Mouse (Mus musculus) hindlimb bud, embryonic 11.5 days (tissue): ENCODE measurements around the gene 2310022A10Rik.
A peak's percentile ranks its signal among the peaks of the same experiment; 100 is the strongest.

Source experiments
- DNase-seq: peaks from one replicate; pipeline ENCODE4 v3.0.0-alpha.2; 2012; ENCODE audit warnings: low read depth, low spot score; ENCODE audit errors: extremely low spot score

2310022A10Rik gene

DNA sequence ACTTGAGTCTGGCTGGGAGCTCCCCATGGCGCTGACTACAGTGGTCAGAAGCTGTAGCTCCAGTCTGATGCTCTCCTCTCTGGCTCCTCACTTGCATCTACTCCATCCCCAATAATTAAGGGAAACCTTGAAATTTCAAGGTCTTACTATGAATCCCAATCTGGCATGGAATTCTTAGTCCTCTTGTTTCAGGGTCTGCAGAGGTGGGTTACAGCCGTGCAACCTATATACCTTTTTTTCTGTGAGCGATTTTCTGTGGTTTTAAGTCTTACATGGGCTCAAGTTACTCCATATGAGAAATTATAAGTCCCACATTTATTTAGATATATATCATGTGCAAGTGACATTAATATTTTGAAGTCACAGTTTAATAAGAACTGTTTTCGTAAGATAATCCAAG is 37.1 kb downstream of the 2310022A10Rik start:
- DNase-seq: no peak

DNA sequence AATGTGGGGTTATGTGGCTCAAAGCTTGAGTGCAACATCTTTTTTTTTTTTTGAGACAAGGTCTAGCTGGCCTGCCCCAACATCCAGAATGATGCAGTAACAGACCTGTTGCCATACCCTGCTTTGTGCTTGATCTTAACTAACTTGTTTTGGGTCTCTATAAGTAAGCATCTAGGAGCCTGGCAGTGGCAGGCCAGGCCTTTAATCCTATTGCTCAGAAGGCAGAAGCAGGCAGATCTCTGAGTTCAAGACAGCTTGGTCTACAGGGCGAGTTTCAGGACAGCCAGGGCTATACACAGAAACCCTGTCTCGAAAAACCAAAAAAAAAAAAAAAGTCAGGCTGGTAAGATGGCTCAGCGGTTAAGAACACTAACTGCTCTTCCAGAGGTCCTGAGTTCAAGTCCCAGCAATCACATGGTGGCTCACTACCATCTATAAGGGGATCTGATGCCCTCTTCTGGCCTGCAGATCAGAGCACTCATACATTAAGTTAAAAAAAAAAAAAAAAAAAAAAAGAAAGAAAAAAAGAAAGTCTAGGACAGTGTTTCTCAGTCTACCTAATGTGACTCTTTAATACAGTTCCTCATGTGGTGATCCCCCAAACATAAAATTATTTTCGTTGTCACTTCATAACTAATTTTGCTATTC is 37.7 kb downstream of the 2310022A10Rik start:
- DNase-seq: no peak

DNA sequence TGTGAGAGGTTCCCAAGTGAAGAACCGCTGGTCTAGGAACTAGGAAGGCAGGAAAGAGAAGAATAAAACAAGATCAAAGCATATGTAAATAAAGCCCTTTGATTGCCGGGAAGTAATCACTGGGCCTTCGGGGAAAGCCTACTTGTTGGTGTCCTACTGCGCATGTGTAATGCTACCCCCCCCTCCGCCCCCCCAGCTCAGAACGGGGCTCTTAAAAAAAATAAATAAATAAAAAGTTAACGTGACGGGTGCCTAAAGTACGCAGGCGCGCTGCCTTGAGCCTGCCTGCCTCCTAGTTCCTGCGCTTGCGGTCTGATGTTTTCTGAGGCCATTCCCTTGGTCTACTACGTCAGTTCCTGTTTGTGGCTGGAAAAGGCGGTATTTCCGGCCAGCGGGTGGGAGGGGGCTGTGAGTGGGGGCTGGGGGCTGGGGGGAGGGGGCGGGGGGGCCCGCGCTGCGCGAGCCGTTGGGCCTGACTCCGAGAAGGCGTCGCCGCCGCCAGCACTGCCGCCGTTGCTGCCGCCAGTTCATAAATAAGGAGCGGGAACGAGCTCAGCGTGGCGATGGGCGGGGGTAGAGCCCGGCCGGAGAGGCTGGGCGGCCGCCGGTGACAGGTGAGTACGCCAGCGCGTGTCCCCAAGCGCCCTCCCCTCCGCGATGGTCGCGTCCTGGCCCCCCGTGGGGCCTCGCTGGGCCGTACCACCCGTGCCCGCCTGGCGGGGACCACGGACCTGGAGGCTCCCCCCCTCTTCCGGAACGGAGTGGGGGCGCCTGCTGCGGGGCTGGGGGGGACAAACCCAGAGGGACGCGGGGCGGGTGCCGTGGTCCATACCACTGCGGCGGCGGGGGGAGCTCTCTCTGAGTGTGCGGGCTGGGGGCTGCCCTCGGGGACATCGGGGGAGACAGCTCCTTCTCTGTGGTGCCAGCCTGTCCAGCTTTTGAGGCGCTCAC is 38.5 kb downstream of the 2310022A10Rik start, which contains the start of gene Akt2:
Gene Akt2 (plus strand): TSS at position 287 of the 951 bp plus-strand sequence.
- peak; percentile 89 for DNase-seq

DNA sequence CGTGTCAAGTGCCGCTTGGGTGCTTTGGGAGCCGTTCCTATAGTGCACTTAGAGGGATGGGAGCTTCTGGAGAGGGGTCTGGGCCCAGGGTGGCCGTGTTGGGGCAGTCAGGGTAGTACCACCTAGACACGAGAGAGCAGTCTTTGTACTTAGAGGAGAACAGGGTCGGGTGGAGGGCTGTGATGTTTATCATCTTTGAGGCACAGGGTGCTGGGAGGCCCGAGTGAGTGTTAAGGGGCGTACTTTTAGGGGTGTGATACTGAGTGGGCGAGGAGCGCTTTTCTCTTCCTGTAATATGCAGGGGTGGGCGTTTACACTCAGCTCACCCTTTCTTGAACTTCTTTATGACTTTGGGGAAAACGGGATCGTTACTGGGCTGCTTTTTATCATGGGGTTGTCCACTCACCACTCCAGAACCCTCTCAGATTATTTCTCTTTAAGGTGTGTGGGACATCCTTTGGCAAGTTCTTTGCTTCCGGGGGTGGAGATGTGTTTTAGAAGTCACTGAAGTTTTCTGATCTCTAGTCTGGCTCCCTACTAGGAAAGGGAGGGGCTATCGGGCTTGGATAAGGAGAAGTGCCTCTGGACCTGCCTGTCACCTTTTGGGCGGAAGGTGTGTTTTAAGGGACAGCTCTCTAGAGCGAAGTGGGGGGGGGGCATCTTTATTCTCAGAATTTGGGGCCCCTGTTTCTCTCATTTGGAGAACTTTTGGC is 39.3 kb downstream of the 2310022A10Rik start:
- DNase-seq: peak; percentile 10

DNA sequence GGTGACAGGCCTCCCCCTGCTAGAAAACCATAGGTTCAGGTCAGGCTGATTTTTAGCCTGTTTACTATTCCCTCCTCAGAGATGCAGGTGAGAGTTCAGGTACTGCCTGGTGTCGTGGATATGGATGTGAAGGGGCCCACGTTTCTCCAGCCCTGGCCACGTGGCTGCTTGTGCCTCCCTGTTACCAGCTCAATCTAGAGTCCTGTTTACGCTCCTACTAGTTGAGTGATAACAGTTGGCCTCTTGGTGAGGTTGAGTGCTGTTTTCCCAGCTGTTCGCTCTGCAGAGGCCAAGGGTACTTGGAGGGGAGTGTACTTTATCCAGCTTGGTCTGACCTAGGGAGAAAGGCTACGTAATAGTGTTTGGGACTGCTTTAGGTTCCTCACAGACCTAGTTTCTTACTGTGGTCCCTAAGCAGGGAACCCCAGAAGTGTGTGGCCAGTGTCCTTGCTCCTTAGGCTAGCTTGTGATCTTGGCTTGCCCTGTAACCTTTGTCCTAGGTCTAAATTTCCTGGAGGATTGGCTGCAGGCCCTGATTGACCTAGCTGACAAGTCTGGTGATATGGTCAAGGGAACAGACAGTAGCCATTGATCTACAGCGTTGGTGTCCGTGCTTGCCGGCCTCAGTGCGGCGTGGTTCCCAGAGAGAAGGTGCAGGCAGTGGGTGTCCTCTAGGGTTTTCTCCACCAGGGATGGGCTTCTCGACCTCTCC is 40.1 kb downstream of the 2310022A10Rik start:
- DNase-seq: no peak

DNA sequence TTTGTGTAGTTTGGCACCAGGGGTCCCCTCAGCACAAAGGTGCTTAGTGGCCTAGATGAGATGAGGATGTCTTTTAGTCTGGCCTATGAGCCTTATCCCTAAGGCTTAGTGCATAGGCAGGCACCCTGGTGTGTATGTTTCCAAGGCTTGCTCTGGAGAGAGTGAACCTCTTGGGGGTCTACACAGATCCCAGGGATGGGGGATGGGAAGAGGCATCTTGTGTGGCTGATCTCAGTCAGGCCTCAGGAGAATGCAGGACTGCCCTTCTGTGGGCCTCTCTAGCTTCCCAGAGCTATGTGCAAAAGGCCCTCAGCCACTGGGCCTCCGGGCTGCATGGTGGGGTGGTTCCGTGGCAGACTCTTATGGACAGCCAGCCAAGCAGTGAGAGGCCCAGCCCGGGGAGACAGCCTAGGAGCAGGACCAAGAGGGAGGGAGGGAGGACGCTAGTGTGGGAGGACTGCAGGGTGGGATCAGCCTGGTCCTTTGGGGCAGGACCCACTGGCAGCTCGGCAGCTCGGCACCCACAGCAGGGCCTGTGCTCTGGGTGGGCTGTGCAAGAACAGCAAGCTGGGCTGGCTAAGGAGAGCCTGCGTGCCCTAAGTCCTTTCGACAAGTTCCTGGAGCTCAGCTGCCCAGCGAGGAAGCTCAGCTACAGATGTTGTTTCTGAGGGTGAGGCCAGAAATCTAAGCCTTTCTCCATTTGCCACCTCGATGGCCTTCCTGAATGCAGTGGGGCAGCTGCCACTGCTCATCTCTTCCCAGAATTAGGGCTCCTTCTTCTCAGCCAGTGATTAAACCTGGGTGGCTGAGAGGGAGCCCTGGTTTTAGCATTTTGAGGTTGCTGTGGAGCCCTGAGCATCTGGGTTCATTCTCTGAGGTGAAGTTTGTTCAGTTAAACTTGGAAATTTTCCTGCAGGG is 43.8 kb downstream of the 2310022A10Rik start:
- DNase-seq: no peak

DNA sequence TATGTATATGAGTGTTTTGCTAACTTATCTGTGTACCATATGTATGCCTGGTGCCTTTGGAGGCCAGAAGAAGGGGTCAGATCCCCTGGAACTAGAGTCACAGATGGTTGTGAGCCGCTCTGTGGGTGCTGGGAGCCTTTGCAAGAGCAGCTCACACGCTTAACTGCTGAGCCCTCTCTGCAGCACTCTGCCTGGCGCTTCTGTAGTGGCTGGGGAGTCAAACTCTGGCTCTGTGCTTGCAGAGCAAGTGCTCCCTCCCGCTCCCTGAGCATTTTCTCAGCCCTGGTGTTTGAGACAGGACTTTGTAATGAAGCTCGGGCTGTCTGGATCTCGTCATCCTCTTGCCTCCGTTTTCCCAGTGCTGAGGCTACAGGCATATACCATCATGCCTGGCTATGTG is 45.0 kb downstream of the 2310022A10Rik start:
- no peak for DNase-seq

DNA sequence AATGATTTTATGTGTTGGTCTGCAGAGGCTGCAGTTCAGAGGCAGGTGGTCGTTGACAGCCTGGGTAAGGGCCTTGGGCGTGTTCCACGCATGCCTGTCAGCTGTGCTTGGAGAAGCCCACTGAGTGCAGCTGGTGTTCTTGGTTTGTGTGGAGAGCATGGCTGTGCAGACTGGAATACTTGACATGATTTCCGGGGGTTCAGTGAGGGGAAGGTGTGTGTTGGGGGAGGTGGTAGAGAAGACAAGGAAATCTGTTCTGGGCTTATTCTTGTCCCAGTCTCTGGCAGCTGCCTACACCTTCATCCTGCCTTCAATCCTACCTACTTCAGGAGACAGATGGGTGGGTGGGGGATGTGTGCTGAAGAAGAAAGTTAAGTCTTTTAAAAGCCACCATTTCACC is 48.6 kb downstream of the 2310022A10Rik start:
- no peak for DNase-seq

DNA sequence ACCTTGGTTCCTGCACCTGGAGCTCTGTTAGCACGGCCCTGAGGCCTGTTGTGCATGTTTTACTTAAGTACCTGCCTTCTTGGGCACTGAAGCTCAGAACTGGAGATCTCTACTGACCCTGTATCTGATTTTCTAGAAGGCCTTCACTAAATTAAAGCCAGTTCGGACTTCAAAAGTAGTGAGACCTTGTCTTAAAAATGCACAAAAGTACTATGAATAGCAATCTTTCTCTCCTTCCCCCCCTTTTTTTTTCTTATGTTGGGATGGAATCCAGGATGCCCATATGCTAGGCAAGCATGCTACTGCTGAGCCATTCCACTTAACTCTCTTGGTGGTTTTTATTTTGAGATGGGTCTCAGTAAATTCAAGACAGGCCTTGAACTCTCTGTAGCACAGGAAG is 49.1 kb downstream of the 2310022A10Rik start:
- DNase-seq: no peak

DNA sequence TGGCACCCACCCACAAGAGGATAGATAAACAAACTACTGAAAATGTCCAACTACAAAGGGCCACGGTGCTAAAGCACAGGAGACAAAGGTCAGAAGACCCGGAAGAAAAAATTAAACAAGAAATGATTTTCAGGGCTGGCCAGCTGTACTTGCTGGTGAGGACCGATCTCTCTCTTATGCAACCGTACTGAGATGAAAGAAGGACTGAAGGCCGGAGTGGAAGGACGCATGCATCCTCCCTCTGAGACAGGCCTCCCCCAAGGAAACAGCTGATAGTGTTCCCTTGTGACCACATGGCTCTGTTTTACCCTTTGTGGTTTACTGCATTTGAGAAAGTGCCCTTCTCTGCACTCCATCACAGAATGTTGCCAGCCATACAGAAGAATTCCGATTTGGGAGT is 49.8 kb downstream of the 2310022A10Rik start:
- no peak for DNase-seq

DNA sequence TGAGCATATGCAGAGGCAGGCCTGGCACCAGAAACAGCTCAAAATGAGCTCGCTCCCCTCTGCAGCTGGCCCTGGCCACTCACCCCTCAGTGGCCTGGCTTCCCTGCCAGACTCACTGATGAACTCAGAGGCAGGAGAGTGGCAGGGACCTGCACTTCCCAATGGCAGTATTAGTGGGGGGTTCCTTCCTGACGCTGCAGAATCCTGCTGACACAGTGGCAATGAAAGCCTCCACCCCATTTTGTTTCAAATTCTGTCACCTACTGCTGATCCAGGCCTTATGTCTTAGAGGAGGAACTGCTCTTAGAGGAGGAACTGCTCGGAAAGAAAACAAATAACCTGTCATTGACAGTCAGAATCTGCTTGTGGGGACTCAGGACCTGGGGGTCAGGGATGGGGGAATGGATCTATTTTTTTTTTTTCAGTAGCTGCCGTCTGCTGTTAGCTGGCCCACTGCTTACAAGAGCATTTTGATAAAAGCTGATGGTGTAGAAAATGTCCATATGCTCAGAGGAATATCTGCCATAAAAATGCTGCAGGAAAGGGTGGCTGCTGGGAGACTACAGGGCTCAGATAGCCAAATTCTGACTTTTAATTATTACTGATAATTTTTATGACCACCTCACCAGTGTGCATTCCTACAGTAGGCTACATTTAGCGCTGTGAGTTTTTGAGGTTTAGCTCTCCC is 51.8 kb downstream of the 2310022A10Rik start:
- no peak for DNase-seq

DNA sequence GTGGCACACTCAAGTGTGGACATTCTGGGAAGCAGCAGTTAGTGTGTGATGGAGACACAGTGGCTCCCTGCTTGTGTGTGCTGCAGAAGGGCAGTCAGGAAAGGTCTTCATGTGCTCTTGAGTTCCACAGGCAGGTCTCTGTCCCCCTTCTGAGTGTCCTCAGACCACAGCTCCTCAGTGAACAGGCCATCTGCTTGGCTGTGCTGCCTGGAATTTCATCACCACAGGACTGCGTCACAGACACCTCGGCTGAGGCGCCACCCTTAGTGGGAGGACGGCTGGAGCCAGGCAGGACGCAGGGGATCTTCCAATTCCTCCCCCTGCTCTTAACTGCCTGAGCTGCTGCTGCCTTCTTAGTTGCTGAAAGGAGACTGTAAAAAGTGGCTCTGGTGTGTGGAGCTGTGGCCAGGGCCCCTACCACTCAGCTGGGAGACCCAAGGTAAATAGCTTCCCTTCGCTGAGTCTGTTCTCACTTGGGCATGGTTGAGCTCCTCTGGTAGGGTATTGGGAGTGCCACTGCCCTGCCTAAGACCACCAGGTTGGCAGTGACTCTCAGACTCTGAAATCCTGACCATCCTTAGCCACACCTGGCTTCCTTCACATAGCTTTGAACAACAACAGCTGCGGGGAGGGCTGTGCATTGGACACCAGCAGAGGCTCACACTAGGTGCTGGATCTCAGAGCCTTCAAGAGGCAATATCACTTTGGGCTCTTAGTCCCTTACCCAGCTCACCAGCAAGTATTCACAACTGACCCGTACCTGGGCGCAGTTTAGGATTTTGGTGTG is 52.7 kb downstream of the 2310022A10Rik start:
- DNase-seq: no peak

DNA sequence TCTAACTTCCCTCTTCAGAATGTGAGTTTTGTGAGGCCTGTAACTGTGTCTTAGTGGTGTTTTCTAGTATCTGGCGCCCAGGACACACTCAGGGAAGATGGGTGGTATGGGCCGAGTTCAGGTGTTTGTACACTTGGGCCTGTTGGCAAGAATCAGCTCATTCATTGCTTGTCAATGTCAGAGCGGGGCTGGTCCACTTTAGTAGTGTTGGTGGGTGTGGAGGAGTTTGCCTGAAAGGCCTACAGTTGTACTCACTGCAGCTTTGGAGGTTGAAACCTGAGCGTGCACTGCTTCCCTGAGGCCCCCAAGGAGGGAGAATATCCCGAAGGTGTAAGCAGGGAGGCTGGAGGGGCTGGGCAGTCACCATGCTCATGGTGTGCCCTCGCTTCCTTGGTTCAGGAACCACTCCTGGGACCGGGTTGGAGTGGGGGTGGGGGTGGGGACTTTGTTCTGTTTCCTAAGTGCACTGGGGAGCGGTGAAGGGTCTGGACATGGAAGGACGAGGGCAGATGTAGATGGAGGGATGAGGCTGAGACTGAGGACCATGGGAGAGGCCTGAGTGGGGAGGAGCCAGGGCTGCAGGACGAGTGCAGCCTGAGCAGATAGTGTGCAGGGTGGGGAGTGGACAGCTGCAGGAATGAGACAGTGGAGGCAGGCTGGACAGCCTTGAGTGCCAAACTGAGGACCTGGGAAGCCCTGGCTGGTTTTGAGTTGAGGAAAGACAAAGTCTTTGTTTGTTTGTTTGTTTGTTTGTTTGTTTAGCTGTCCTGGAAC is 53.6 kb downstream of the 2310022A10Rik start:
- DNase-seq: no peak

DNA sequence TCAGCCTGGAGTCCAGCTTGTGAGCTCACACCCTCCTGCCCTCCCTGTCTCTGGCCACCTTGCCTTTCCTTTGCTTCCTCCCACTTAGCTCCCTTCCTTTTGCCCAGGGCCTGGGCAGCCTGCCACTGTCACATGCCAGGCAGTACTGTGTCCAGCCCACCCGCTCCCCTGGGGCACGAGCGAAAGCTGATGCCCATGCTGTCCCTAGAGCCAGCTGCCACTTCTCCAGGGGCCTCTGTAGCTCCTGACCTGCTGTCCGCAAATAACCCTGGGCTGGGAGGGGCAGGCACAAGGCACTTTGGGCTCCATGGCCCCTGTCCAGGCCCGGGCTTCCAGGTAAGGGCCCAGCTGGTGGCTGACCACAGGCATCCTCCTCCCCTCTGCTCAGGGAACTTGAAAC is 54.5 kb downstream of the 2310022A10Rik start:
- no peak for DNase-seq

DNA sequence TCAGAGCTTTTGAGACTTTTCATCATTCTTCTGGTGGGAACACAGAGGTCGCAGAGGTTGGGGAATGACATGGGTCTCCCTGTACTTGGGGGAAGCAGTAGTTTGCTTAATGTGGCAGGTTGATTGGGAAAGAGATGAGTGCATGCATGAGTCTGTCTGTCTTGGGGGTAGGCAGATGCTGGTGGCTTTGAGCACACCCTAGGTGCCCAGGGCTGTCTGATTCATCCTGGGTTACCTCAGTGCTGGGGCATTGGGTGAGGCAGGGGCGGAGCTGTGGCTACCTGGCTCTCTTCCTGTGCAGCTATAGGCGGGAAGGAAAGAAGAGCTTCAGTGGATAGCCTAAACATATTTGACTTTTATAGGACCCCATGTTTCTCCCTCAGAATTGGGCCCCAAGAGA is 55.1 kb downstream of the 2310022A10Rik start:
- no peak for DNase-seq

DNA sequence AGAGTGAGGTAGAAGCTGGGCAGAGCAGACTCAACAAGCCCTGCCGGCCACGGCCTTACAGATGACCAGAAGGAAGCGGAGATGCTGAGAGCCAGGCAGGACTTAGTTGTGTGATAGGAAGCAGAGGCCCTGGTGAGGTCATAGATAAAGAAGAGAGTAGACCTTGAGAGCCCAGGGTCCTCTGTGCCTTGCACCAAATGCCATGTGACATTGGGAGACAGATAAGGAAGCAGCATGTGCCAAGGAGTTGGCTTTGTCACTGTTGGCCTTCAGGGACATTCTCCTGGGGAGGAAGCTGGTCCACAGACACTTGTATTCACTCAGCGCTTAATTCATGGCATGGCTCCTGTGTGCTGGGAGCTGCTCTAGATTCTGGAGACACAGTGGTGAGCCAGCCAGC is 56.3 kb downstream of the 2310022A10Rik start:
- DNase-seq: no peak

DNA sequence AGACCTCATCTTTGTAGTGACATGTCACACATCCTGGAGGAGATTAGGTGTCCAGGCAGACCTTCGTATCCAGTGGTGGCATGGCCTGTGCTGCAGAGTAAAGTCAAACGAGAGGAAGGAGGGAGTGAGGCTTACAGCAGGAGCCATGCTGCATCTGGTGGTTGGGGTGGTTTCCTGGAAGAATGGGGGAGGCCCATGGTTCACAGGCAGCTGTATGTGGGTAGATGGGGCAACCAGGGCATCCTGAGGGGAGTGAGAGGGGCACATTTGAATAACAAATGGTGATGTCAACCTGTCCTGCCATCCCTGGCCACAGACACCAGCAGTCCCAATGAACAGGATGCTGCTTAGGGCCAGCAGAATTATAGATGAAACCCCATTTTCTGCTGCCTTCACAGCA is 56.7 kb downstream of the 2310022A10Rik start:
- DNase-seq: no peak

DNA sequence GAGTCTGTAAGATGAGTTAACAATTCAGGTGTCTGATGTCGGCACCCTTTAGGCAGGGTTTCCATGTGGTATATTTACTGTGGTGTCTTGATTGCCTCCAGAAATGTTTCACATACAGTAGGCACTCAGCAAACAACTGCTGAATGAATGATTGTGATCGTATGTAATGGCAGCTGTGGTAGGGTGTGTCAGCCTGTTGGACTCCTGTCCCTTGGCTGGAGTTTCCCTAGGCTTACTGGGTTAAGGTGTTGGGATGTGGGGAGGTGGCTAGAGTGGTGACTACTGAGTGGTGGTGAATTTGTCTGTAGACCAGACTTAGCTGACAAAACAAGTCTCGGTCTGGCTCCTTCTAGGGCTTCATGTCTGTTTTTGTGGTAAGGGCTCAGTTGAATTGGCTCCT is 57.3 kb downstream of the 2310022A10Rik start:
- DNase-seq: no peak
